Mouse (Mus musculus) embryonic facial prominence, embryonic 12.5 days (tissue): ENCODE measurements at regions not wholly inside any gene's neighbourhood (a gene's known extent, or its start where the extent isn't known, plus 50 kb on each side); places are given as distances from the start of the nearest gene placed in this dataset.

Experiments used
- ATAC-seq: fragments of 200-750 bp; cut with Nextera tagmentation; 2 replicates; pipeline ENCODE4 v1.8.0; 2017; ENCODE audit not compliant: insufficient number of reproducible peaks, insufficient read depth, low FRiP score, low TSS enrichment
- H3K27ac ChIP-seq: fragments of 300-500 bp; sonication (generic); 2 replicates; pipeline ENCODE4 v1.5.1; 2016; ENCODE audit warnings: mild to moderate bottlenecking
- H3K27me3 ChIP-seq: fragments of 300-500 bp; sonication (generic); 2 replicates; pipeline ENCODE4 v1.6.1; 2016; ENCODE audit warnings: mild to moderate bottlenecking, moderate library complexity
- H3K36me3 ChIP-seq: fragments of 300-500 bp; sonication (generic); 2 replicates; pipeline ENCODE4 v1.6.1; 2016; ENCODE audit warnings: mild to moderate bottlenecking
- H3K4me1 ChIP-seq: fragments of 300-500 bp; sonication (generic); 2 replicates; pipeline ENCODE4 v1.6.1; 2016
- H3K4me2 ChIP-seq: fragments of 300-500 bp; sonication (generic); replicated peaks from 2 replicates; pipeline ENCODE4 v1.6.1; 2016; ENCODE audit warnings: mild to moderate bottlenecking, moderate library complexity
- H3K4me3 ChIP-seq: fragments of 300-500 bp; sonication (generic); 2 replicates; pipeline ENCODE4 v1.5.1; 2016; ENCODE audit warnings: mild to moderate bottlenecking
- H3K9ac ChIP-seq: fragments of 300-500 bp; sonication (generic); 2 replicates; pipeline ENCODE4 v1.6.1; 2016; ENCODE audit warnings: mild to moderate bottlenecking, moderate library complexity
- H3K9me3 ChIP-seq: fragments of 300-500 bp; sonication (generic); 2 replicates; pipeline ENCODE4 v1.6.1; 2016; ENCODE audit warnings: mild to moderate bottlenecking, moderate library complexity
- WGBS: fragments of 180-500 bp; shearing (Covaris S2); methylation state at CpG from one replicate; pipeline ENCODE4 v1.1.7; 2016; 5-methylcytosine and 5-hydroxymethylcytosine counted together

- no peaks in the 10 kb centered on the region for H3K36me3 ChIP-seq
- WGBS: 93% methylated on average over 6 of the region's 6 CpGs
- H3K9ac ChIP-seq: no peak overlapping the region
- H3K9me3 ChIP-seq: no peaks in the 10 kb centered on the region
- H3K4me1 ChIP-seq: no peaks in the 10 kb centered on the region
- H3K27ac ChIP-seq: no peak overlapping the region
- no peak overlapping the region for H3K4me3 ChIP-seq
- ATAC-seq: no peak
- no peaks in the 10 kb centered on the region for H3K27me3 ChIP-seq
- no peak overlapping the region for H3K4me2 ChIP-seq
Observed at GRCm38 (mm10) chr17:50442905-50443304, 66.3 kb upstream of the Plcl2 start.

- no peak overlapping the region for H3K4me3 ChIP-seq
- no peak overlapping the region for H3K9ac ChIP-seq
- no peaks in the 10 kb centered on the region for H3K36me3 ChIP-seq
- no peak overlapping the region for H3K4me2 ChIP-seq
- H3K27ac ChIP-seq: no peak overlapping the region
- H3K9me3 ChIP-seq: no peaks in the 10 kb centered on the region
- H3K4me1 ChIP-seq: no peaks in the 10 kb centered on the region
- 82% methylated on average over 6 of the region's 6 CpGs for WGBS
- H3K27me3 ChIP-seq: no peaks in the 10 kb centered on the region
- no peak for ATAC-seq
Observed at GRCm38 (mm10) chr17:50443376-50444022, 65.7 kb upstream of the Plcl2 start.

GRCm38 (mm10) chr17:50444023-50444389, 65.2 kb upstream of the Plcl2 start:
- Histone ChIP-seq H3K4me3 (no peak overlapping the region), H3K9me3 (no peaks in the 10 kb centered on the region), H3K9ac (no peak overlapping the region), H3K4me2 (no peak overlapping the region), H3K27me3 (no peaks in the 10 kb centered on the region), H3K27ac (no peak overlapping the region), H3K4me1 (no peaks in the 10 kb centered on the region), H3K36me3 (no peaks in the 10 kb centered on the region)
- no peak for ATAC-seq
- WGBS: 67% methylated on average over 1 of the region's 1 CpGs

GRCm38 (mm10) chr17:50448693-50449092, 60.5 kb upstream of the Plcl2 start:
- Histone ChIP-seq H3K4me2 (no peak overlapping the region), H3K4me3 (no peak overlapping the region), H3K36me3 (no peaks in the 10 kb centered on the region), H3K27me3 (no peaks in the 10 kb centered on the region), H3K9ac (no peak overlapping the region), H3K27ac (no peak overlapping the region), H3K4me1 (no peaks in the 10 kb centered on the region), H3K9me3 (no peaks in the 10 kb centered on the region)
- ATAC-seq: no peak
- 85% methylated on average over 6 of the region's 6 CpGs for WGBS

GRCm38 (mm10) chr17:50451606-50452005, 57.6 kb upstream of the Plcl2 start:
- Histone ChIP-seq H3K9me3 (no peaks in the 10 kb centered on the region), H3K27ac (no peak overlapping the region), H3K9ac (no peak overlapping the region), H3K4me2 (no peak overlapping the region), H3K4me1 (no peaks in the 10 kb centered on the region), H3K4me3 (no peak overlapping the region), H3K36me3 (no peaks in the 10 kb centered on the region), H3K27me3 (no peaks in the 10 kb centered on the region)
- no peak for ATAC-seq
- 86% methylated on average over 3 of the region's 3 CpGs for WGBS

- H3K27me3 ChIP-seq: no peaks in the 10 kb centered on the region
- ATAC-seq: no peak
- H3K27ac ChIP-seq: no peak overlapping the region
- no peaks in the 10 kb centered on the region for H3K36me3 ChIP-seq
- H3K9ac ChIP-seq: no peak overlapping the region
- no peak overlapping the region for H3K4me2 ChIP-seq
- no peak overlapping the region for H3K4me3 ChIP-seq
- H3K9me3 ChIP-seq: no peaks in the 10 kb centered on the region
- no peaks in the 10 kb centered on the region for H3K4me1 ChIP-seq
Observed at GRCm38 (mm10) chr17:50453524-50453923, 55.7 kb upstream of the Plcl2 start.

GRCm38 (mm10) chr17:50453956-50454355, 55.2 kb upstream of the Plcl2 start:
- H3K27me3 ChIP-seq: no peaks in the 10 kb centered on the region
- 90% methylated on average over 5 of the region's 5 CpGs for WGBS
- no peak overlapping the region for H3K4me3 ChIP-seq
- H3K9ac ChIP-seq: no peak overlapping the region
- no peaks in the 10 kb centered on the region for H3K36me3 ChIP-seq
- H3K4me1 ChIP-seq: no peaks in the 10 kb centered on the region
- no peak overlapping the region for H3K27ac ChIP-seq
- H3K9me3 ChIP-seq: no peaks in the 10 kb centered on the region
- no peak for ATAC-seq
- H3K4me2 ChIP-seq: no peak overlapping the region

GRCm38 (mm10) chr17:50454917-50455316, 54.3 kb upstream of the Plcl2 start:
- no peak overlapping the region for H3K4me3 ChIP-seq
- no peaks in the 10 kb centered on the region for H3K9me3 ChIP-seq
- no peaks in the 10 kb centered on the region for H3K27me3 ChIP-seq
- no peak overlapping the region for H3K27ac ChIP-seq
- 71% methylated on average over 5 of the region's 5 CpGs for WGBS
- no peak overlapping the region for H3K9ac ChIP-seq
- no peaks in the 10 kb centered on the region for H3K36me3 ChIP-seq
- no peak overlapping the region for H3K4me2 ChIP-seq
- ATAC-seq: no peak
- H3K4me1 ChIP-seq: no peaks in the 10 kb centered on the region

- Histone ChIP-seq H3K4me2 (no peak overlapping the region), H3K36me3 (no peaks in the 10 kb centered on the region), H3K27ac (no peak overlapping the region), H3K9me3 (no peaks in the 10 kb centered on the region), H3K4me3 (no peak overlapping the region), H3K9ac (no peak overlapping the region), H3K27me3 (no peaks in the 10 kb centered on the region), H3K4me1 (no peaks in the 10 kb centered on the region)
- ATAC-seq: no peak
- 89% methylated on average over 10 of the region's 10 CpGs for WGBS
Observed at GRCm38 (mm10) chr17:50455719-50456118, 53.5 kb upstream of the Plcl2 start.

GRCm38 (mm10) chr17:50457053-50457697, 52.0 kb upstream of the Plcl2 start:
- 79% methylated on average over 6 of the region's 6 CpGs for WGBS
- Histone ChIP-seq H3K36me3 (no peaks in the 10 kb centered on the region), H3K27ac (no peak overlapping the region), H3K4me2 (no peak overlapping the region), H3K4me3 (no peak overlapping the region), H3K9ac (no peak overlapping the region), H3K4me1 (no peaks in the 10 kb centered on the region), H3K27me3 (no peaks in the 10 kb centered on the region), H3K9me3 (no peaks in the 10 kb centered on the region)
- no peak for ATAC-seq

- H3K27me3 ChIP-seq: no peaks in the 10 kb centered on the region
- H3K4me2 ChIP-seq: no peak overlapping the region
- H3K36me3 ChIP-seq: no peaks in the 10 kb centered on the region
- H3K4me3 ChIP-seq: no peak overlapping the region
- no peaks in the 10 kb centered on the region for H3K4me1 ChIP-seq
- H3K27ac ChIP-seq: no peak overlapping the region
- no peak for ATAC-seq
- H3K9ac ChIP-seq: no peak overlapping the region
- WGBS: 84% methylated on average over 4 of the region's 4 CpGs
- no peaks in the 10 kb centered on the region for H3K9me3 ChIP-seq
Observed at GRCm38 (mm10) chr17:50458232-50458631, 51.0 kb upstream of the Plcl2 start.
